Mouse (Mus musculus) embryonic fibroblast, embryonic 13.5 days (primary cell): Measurements from ENCODE around the gene Prkcq. TPM values are rescaled to one million over a fixed set of nuclear protein-coding genes. Genes with fewer than 3 reads are reported as not detected.

Experiments
- H3K27ac ChIP-seq: 2 replicates; pipeline ENCODE4 v1.5.1; 2012; ENCODE audit warnings: low read length, control low read depth, inconsistent platforms; ENCODE audit not compliant: insufficient read depth
- H3K4me1 ChIP-seq: 2 replicates; pipeline ENCODE4 v1.6.1; 2011; ENCODE audit warnings: low read length; ENCODE audit not compliant: control insufficient read depth, insufficient read depth
- H3K4me3 ChIP-seq: 2 replicates; pipeline ENCODE4 v1.5.1; 2011; ENCODE audit warnings: mild to moderate bottlenecking, control low read depth, low read length; ENCODE audit not compliant: insufficient read depth
- CTCF ChIP-seq: IDR thresholded peaks from 2 replicates; pipeline ENCODE4 v1.5.1; 2011; ENCODE audit warnings: mild to moderate bottlenecking, control low read depth, low read length, moderate library complexity, borderline replicate concordance; ENCODE audit not compliant: insufficient read depth
- POLR2A ChIP-seq: IDR thresholded peaks from 2 replicates; pipeline ENCODE4 v1.6.1; 2011; ENCODE audit warnings: low read depth, mild to moderate bottlenecking, control low read depth, low read length, moderate library complexity
- polyA plus RNA-seq: library from polyadenylated mRNA; stranded (reverse); fragments of >200 nt; gene quantifications from 2 replicates; pipeline ENCODE4 v1.2.4, GENCODE M21; 2011; ENCODE audit warnings: low read depth; ENCODE audit not compliant: missing spikeins, insufficient read length

Gene Prkcq
- polyA plus RNA-seq, 1 experiment: 0.67 TPM

GRCm38 (mm10) chr2:11320241-11320640 is 148.3 kb downstream of the Prkcq start:
- Histone ChIP-seq H3K4me1 (no peaks in the 10 kb centered on the region), H3K27ac (no peak overlapping the region), H3K4me3 (no peak overlapping the region)
- TF ChIP-seq CTCF (peak; percentile 28; the same call in 1 of the 2 replicates), POLR2A (no peak)

- Histone ChIP-seq H3K27ac (no peak overlapping the region), H3K4me3 (no peak overlapping the region), H3K4me1 (no peaks in the 10 kb centered on the region)
- TF ChIP-seq POLR2A (no peak), CTCF (no peak)
Observed at GRCm38 (mm10) chr2:11322396-11322795, 150.5 kb downstream of the Prkcq start.

GRCm38 (mm10) chr2:11327280-11327679 is 155.4 kb downstream of the Prkcq start:
- Histone ChIP-seq H3K4me3 (no peak overlapping the region), H3K4me1 (no peaks in the 10 kb centered on the region), H3K27ac (no peak overlapping the region)
- TF ChIP-seq CTCF (no peak), POLR2A (no peak)

DNA sequence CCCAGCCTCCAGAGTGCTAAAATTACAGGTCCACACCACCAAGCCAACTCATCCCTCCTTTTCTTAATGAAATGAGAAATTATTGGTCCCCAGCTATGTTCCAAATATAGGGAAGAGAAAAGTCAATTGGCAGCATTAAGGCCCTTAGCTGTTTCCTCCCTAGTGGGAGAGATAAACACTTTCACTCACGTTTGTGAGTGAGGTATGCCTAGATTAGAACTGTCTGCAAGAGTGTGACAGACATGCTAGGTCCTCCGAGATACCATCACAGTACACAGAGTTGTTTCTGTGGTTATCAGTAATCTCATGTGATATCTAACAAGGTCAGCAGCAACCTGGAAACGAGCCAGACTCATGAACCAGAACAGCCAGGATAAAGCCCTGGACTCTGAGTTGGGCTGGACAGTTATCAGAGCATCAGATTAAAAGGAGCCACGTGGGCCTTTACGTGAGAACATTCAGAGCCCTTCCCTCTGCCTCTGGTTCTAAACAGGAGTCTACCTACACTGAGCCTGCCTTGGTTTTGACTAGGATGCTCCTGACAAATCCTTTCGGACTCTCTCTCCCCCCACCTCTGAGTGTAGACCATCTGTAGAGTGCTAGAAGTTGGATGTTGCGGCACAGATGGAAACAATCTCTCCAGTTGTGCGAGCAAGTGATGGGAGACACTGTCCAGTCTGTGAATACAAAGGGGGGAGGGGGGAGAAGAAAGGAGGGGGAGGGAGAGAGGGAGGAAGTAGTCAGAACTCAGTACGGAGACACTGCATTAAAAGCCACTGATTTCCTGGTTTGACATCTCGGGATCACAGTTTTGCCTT is 157.7 kb downstream of the Prkcq start:
- TF ChIP-seq POLR2A (no peak), CTCF (no peak)
- Histone ChIP-seq H3K27ac (no peak overlapping the region), H3K4me3 (no peak overlapping the region), H3K4me1 (no peaks in the 10 kb centered on the region)

GRCm38 (mm10) chr2:11331528-11332446 is 159.9 kb downstream of the Prkcq start:
- TF ChIP-seq CTCF: peak; percentile 98
- TF ChIP-seq POLR2A: no peak
- no peak overlapping the region for H3K27ac ChIP-seq
- H3K4me3 ChIP-seq: no peak overlapping the region
- H3K4me1 ChIP-seq: no peaks in the 10 kb centered on the region

DNA sequence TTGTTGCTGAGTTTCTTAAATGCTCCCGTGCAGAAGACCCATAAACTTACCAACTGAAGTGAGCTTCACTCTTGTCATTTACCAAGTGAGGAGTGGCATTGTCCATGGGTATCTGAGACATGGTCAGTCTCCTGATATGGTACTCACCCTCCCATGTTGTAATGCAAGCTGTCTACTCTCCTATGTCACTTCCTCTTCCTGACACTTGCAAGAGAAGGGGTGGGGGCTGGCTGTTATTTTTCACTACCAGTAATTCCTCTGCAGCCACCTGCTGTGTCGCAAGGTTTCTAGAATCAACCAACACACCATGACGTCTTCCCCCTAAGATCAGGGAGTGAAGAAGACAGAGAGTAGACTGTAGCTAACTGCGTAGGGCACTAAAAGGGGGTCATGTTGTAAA is 160.6 kb downstream of the Prkcq start:
- no peak overlapping the region for H3K27ac ChIP-seq
- no peak for TF ChIP-seq CTCF
- no peak for TF ChIP-seq POLR2A

GRCm38 (mm10) chr2:11333301-11334017 is 161.6 kb downstream of the Prkcq start:
- TF ChIP-seq CTCF (no peak), POLR2A (no peak)
- no peak overlapping the region for H3K4me3 ChIP-seq
- H3K4me1 ChIP-seq: no peaks in the 10 kb centered on the region
- H3K27ac ChIP-seq: no peak overlapping the region

More for the DNA sequence above, 160.6 kb downstream of the Prkcq start:
- no peaks in the 10 kb centered on the region for H3K4me1 ChIP-seq
- no peak overlapping the region for H3K4me3 ChIP-seq

GRCm38 (mm10) chr2:11336320-11336719 is 164.4 kb downstream of the Prkcq start:
- no peak overlapping the region for H3K27ac ChIP-seq
- no peak overlapping the region for H3K4me3 ChIP-seq
- H3K4me1 ChIP-seq: no peaks in the 10 kb centered on the region
- TF ChIP-seq POLR2A (no peak), CTCF (no peak)
